Mouse (Mus musculus): Measurements from ENCODE around the gene Tlk2. TPM values are rescaled to one million over a fixed set of nuclear protein-coding genes. Genes with fewer than 3 reads are reported as not detected.

Tlk2 gene
- total RNA-seq, 2 experiments from 2014 or later: 50.9 to 51.9 TPM

DNA sequence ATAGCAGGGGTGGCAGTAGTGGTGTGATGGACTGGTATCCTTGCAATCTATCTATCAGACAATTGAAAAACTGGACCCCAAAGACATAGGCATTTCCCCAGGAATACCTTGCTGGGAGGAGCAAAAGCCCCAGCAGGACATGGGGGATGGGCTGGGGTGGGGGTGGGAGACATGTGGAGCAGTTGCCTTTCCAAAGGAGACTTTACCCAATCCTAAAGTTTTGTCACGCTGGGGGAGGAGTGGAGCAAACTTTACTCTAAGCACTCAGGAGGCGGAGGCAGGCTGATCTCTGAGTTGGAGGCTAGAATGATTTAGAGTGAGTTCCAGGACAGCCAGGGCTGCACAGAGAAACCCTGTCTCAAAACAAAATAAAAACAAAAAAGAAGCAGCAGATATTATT, 17.2 kb upstream of the Tlk2 start:
- no peak for DNase-seq

DNA sequence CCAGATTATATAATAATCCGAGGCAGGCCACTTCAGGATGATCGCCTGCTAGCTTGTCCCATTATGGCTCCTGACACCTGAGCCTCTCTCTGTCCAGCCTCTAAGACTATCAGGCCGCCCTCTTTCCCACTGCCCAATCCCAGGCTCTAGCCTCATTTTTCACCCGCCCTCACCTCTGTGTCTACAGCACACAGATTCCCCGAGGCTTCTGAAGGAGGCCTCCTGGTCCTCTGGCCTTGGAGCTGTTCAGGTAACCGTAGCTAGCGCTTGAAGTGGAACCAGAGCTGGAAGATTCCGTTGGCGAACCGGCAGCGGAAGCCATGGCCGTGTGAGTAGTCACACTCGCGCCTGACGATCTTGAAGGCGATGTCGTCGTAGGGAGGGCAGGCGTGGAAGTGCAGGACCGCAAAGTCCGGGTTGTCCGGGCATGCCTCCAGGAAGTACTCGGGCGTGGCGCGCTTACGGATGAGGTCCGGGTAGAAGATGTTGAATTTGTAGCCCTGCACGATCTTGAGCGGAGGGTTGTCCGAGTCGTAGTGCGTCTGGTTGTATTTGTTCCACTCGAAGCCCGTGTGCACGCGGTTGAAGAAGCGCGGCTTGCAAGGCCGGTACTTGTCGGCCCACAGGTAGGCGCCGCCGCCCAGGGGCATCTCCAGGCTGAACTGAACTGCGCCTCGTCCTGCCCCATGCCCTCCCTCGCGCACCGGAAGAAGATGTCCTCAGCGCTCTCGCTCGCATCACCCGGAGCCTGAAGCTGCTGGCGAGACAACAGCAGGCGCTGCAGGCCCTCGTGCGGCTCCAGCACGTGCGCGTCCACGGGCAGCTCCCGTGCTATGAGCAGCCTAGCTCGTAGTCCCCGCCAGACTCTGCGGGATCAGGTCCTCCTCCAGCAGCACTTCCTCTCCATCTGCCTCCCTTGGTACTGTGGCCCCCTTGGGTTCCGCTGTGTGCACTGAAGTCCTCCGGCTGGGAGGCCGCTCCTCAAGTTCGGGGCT, 13.8 kb upstream of the Tlk2 start:
- no peak for DNase-seq

DNA sequence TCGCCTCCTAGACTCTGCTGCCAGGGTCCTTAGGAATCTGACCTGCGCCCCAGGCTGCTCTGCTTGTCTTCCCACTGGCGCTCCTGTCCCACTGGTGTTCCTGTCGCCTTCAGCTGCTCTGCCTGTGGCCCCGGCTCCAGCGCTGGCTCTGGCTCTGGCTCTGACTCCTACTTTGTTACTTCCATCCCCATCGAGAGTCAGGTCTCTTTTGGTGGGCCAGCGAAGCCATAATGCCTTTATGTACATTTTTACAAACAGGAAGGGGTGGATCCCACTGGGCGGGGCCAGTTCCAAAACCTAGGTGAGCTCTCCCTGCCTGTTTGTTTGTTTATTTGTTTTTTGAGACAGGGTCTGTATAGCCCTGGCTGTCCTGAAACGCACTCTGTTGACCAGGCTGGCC, 11.8 kb upstream of the Tlk2 start:
- DNase-seq: no peak

DNA sequence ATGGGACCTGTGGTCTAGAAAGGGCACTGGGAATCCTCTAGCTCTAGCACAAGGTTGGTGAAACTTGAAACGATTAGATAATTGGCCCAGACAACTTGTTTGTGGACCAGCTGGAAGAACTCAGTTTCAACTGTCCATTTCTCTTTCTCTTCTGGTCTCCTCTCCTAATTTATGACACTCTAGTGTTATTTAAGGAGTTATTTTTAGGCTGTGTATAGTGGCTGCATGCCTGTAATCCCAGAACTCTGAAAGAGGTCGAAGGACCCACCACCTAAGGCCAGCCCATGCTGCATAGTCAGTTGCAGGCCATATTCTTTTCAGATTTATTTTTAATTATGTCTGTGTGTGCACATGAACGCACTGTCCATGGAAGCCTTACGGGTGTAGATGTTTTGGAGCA, 916 bp downstream of the Tlk2 start:
- DNase-seq: no peak

DNA sequence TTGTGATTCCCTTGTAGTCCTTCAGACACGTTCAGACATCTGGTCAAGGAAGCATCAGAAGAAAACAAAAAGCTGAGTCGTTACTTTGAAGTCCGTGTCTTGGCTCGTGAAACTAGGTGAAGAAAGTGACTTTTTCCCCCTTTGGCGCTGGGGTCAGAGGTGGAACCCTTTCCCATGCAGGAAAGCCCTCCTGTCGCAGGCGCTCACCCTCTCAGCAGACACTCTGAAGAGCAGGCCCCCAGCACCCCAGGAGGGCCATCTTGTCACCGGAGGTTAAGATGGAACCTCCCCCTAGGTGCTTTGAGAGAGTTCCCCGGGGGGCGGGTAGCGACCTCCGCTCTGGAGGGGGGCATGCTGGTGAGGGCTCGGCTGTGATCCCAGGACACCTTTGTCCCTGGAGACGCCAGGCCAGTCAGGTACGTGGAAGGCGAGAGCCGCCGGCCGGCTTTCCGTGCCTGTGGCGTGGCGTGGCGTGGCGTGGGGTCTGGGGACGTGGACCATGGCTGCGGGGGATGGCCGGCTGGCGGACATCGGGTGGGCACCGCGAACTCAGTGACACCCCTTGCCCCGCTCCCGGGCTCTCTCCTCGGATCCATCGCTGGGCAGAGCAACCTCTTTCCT, 2.0 kb downstream of the Tlk2 start:
- peak; percentile 33 to 49 for DNase-seq

DNA sequence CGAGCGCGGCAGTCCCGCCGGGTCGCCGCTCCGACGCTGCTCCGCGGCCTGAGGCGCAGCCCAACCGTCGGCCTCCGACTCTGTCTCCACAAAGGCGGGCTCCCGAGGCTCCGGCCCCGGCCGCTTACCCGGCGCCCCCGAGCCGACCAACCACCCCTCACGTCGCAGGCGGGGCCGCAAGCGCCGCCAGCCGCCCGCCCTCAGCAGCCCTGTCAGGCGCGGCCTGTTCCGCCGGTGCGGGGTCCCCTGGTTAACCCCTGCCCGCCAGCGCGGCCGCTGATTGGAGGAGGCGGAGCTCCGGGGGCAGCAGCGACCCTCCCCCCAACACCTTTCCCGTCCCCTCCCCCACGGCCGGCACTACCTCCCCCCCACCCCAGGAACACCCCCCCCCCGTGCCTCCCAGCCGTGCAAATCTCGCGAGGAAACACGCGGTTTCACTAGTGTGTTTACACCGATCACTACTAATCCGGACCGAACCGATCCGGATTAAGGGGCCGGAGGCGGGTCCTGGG, 2.6 kb downstream of the Tlk2 start:
- peak; percentile 94 to 96 for DNase-seq

DNA sequence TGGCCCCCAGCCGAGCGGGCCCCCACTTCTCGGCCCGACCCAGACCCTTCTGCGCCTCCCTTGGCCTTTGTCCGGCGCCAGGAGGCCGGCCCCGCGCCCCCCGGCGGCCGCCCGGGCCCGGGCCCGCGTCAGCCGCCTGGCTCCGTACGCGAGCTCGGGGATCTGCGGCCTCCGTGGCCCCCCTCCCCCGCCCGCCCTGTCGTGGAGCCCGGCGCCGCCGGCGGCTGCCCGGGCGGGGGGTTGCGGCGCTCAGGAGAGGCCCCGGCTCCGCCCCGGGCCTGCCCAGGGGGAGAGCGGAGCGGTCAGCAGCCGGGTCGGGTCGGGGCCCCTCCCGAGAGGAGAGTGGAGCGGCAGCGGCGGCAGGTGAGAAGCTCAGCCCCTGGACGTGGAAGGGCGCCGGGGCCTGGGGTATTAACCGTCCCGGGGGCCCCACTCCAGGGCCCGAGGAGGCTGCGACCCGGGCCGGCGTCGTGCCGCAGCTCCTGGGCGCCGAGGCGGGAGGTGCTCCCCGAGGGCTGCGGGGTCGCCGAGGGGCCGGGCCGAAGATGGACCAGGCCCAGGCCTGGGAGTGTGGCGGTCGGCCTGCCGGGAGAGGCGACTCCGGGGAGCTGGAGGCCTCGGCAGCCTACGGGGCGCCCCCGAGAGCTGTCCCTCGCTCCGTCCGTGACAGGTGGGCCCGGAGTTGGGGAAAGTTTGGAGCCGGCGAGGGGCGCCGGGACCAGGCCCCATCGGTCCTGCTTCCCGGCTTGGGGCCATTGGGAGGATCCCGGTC, 3.3 kb downstream of the Tlk2 start:
- peak; percentile 43 to 58 for DNase-seq

DNA sequence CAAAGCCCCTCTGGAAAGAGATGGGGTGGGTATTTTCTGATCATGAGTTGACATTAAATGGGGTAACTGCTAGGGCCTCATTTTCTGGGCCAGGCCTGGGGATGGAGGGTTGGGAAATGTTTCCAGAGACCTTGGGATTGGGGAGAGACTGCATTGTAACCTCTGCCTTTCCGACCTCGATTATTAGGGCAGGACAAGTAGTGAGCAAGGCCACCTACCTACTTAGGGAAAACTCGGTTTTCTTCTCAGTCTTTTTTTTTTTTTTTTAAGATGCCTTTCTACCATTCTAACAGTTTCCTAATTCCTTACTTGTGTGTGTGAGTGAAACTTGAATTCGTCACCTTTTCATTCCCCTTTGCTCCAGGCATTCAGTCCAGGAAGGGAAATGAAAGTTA, 3.9 kb downstream of the Tlk2 start:
- no peak for DNase-seq

DNA sequence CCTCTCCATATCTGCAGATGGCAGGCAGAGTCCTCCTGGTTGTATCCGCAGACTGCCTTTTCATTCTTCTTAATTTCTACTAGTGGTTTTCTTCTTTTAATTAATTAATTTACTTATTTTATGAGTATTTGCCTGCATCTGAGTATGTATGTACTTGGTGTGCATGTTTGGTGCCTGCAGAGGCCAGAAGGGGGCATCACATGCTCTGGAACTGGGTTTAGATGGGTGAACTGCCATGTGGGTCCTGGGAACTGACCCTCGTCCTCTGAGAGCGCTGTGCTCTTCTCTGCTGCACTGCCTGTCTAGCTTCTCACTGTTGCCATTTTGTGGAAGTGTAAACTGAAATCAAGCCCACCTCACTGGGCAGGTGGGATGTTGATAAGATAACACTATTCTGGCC, 6.1 kb downstream of the Tlk2 start:
- DNase-seq: no peak

DNA sequence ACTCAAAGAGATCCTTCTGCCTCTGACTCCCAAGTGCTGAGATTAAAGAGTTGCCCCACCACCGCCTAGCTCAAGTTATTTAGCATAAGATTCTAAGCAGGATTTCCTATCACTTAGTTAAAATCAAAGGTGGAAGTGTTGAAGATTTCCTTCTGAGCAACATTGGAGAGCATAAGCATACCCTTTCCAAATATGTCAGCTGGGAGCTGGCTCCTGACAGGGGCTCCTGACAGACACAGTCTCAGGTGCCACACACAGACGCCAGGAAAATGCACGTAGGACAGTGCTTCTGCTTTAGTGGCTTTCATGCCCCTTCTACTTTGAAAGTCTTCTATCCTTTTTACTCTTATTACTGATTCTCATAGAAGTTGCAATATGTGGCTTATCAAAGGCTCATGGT, 13.6 kb downstream of the Tlk2 start:
- no peak for DNase-seq

DNA sequence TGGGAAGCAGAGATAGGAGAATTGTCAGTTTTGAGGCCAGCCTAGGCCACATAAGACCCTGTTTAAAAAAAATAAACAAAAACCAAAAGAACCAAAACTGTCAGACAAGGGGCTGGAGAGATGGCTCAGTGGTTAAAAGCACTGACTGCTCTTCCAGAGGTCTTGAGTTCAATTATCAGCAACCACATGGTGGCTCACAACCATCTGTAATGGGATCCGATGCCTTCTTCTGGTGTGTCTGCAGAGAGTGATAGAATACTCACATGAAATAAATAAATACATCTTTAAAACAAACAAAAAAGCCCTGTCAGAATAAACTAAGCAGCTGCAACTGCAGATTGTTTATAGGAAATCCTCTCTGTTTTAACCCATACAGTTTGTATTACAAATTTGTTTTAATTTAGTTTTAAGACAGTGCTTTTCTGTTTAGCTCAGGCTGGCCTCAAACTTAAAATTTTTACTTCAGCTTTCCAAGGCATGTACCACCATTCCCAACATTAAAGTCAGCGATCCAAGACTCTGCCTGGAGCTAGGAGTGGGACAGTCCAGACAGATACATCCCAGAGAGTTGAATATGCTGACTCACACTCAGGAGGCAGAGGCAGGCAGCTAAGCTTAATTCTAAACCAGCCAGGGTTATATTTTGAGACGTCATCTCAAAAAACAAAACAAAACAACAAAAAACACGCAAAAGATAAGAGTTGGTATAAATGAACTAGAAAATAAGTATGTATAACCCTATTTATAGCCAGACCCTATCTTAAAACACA, 18.5 kb downstream of the Tlk2 start:
- no peak for DNase-seq

DNA sequence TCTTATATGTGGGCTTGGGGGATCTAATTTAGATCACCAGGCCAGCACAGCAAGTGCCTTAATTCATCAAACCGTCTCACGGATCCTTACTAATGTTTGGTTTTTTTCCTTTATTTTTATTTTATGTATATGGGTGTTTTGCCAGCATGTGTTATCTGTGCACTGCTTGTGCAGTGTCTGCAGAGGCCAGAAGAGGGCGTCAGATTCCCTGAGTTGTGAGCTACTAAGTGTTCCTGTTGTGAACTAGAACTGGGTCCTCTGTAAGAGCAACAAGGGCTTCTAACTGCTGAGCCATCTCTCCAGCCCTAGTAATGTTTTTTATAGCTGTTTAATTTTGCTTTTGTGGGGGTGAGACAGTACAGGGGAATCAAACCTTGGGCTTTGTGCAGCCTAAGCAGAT, 23.8 kb downstream of the Tlk2 start:
- DNase-seq: no peak

DNA sequence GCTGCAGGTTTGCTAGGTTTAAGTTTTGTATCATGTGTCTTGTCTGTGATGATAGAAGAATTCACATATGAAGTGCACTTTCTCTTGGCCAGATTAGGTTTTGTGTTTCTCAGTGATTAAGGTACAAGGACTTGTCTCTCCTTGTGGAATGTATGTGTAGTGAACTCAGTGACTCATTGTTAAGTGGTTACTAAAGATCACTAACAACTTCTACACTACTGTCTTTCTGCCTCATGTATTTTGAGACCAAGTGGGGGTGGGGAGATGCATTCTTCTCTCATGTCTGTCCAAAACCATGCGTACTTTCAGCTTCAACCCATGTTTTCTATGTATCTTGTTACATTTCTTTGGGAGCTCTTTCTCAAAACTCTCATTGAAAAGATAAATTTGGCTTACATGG, 31.4 kb downstream of the Tlk2 start:
- no peak for DNase-seq

DNA sequence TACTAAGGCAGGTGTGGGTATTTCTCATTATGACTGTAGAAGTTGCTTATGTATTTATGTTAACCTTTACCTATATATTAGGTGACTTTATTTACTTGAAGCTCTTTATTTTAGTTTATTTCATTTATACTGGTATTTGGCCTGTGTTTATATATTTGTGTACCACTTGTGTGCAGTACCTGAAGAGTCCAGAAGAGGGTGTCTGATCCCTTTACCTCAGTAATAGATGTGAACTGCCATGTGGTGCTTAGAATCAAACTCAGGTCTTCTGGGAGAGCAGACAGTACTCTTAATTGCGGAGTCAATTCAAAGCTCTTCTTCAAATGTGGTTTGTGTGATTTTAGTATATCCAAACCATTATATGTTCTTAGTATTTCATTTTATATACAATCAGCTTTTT, 35.6 kb downstream of the Tlk2 start:
- DNase-seq: no peak

DNA sequence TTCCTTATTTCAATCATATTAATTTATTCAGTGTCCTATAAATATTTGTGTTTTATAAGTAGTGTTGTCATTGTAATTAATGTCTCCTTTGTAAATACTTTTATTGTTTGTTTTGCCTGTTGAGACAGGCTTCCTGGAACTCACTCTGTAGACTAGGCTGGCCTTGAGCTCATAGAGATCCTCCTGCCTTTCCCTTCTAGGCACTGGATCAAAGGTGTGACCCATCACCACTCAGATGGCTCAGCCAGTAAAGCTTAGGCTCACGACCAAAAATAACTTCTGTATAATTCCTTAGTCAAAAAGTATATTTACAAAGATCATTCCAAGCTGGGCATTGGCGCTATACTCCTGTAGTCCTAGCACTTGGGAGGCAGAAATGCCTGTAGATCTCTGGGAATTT, 39.2 kb downstream of the Tlk2 start:
- no peak for DNase-seq

DNA sequence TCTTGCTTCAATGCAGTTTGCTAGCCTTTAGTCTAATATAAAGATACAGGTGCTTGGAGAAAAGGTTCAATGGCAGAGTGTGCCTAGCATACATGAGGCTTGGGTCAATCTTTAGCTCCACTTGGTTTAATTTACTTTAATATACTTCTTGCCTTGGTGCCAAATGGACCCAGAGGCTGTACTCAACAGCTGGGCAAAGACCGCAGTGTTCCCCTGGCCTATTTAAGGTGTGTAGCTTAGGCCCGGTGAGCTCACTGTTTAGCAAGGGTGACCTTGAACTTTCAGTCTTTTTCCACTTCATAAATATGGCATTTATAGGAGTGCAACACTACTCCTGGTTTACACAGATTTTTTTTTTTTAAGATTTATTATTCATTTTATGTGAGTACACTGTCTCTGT, 55.9 kb downstream of the Tlk2 start:
- no peak for DNase-seq

DNA sequence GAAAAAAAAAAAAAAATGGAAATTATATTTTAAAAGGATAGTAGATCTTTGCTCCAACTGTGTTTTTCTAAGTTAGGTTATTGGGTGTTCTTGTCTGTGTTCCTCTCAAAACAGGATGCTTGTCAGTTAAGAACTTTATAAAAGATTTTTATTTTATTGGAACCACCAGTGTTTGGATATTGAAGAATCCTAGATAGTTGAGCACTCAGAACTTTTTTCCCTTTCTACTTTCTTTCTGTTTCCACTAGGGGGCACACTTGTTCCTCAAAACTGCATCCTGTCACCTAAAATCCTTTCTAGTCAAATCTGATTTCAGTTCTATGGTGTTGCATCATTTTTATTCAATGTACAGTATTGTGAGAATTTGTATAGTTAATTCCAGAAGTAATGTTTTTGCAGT, 62.4 kb downstream of the Tlk2 start:
- DNase-seq: no peak

DNA sequence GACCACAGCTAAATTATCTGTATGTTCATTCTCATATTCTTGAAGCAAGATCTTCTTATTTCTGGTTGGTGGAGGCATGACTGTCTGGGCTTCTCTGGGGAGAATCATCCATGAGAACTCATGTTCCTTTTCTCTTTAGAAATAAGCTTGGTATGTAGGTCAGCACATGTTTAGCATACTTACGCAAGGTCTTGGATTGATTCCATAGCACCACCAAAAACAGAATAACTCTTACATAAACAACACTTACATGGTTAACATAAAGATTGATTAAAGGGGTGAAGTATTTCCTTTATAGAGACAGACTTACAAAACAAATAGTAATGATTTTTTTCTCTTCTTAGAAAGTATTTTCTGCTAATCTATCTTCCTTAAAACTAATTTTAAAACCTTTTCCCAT, 67.8 kb downstream of the Tlk2 start:
- no peak for DNase-seq

DNA sequence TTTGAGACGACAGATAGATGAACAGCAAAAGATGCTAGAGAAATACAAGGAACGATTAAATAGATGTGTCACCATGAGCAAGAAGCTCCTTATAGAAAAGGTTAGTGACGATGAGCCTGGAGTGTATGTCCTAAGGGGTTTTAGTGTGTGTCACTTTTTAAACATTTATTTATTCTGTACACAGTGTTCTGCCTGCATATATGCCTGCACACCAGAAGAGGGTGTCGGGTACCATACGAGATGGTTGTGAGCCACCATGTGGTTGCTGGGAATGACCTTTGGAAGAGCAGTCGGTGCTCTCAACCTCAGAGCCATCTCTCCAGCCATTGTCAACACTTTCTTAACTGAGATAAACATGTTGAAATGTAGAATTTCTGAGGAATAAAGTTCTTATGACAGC, 68.2 kb downstream of the Tlk2 start:
- no peak for DNase-seq

DNA sequence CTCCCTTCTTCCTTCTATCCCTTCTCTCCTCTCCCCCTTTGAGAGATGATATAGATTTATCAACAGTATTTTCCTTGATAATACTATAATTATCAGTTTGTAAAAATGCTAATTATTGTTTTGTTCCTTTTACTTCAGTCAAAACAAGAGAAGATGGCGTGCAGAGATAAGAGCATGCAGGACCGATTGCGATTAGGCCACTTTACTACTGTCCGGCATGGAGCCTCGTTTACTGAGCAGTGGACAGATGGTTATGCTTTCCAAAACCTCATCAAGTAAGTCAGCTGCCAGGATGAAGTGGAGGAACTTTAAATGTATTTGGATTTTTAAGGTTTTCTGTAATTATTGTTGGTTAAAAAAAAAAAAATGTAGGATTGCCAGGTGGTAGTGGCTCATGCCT, 68.7 kb downstream of the Tlk2 start:
- DNase-seq: no peak

DNA sequence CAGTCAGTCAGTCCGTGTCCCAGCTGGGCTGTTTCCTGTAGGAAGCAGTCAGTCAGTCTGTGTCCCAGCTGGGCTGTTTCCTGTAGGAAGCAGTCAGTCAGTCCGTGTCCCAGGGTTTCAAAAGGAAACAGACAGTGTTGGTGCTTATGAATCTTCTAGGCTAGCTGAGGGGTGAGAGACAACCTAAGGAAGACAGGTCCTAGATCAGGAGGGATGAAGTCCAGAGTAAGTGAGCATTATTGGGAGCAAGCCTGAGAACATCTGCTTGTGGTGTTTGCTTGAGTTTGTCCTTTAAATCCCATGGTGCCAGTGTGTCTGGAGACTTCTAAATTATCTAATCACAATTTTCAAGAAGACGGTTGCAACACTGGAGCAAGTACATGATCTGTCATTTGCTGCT, 81.1 kb downstream of the Tlk2 start:
- DNase-seq: no peak

DNA sequence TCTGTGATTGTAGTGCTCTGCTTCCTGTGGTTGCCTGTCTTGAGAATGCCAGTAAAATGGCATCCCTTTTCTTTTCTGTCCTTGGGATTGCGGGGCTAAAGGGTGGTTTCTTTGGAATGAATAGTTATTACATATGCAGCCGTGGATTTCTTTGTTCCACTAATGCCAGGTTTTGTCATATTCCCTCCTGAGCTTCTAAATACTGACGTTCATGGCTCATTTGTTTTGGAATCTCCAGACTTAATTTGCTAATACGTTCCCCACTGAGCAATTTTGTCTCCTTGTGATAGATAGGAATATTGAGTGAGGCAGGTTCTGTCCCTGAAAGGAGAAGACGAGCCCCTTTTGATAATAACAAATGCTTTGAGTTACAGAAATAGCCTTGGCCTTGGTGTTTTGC, 82.5 kb downstream of the Tlk2 start:
- no peak for DNase-seq

All from adrenal gland, postnatal 36 days (tissue).